18 mouse cellular contexts compared by ENCODE assay signal in the genomic region with DNA sequence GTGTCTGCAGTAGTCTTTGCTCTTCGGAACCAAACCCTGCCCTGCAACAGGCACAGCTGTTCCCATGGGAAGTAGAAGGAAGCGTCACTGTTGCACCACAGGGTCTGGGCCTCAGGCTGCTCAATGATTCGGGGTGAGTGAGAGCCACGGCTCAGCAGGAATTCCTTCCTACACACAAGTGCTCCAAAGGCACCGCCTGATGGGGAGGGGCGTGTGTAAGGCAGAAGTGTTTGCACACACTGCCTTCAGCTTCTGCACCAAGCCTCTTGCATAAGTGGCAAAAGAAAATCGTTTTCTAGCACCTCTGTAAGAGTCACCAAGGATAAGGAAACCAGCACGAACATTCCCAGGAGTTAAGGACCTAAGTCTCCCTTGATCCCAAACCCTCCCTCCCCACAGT.
DNase-seq lines count a peak whose midpoint lies in the region; ATAC-seq lines count a peak whose summit lies in the region.
"Had no signal": no experiment of that assay in that cellular context is flagged by ENCODE, and none has a peak within 500 bp of the region (broad histone marks: within the 10 kb centered on the region; RNA-seq: fewer than 3 reads in every experiment).

No protein-coding gene starts in this region.

- no peak overlapping the region for H3K4me3 ChIP-seq in intestine, embryonic 15.5 days (replicated peaks)
- H3K4me3 ChIP-seq in stomach, embryonic 16.5 days (replicated peaks; ENCODE audit: low read length), result no peak overlapping the region
- H3K4me3 ChIP-seq: embryonic facial prominence, embryonic 12.5 days; hindbrain, embryonic 15.5 days; left cerebral cortex, adult 2 months; limb, embryonic 13.5 days; midbrain, embryonic 12.5 days had no signal

- peak; percentile 5 for DNase-seq in left cerebral cortex, adult 11 months (ENCODE audit: low spot score)
- no peak for DNase-seq in left cerebral cortex, postnatal 4 days
- DNase-seq in lung, postnatal 10 days, result peak; percentile 66
- no peak for DNase-seq in left cerebral cortex, postnatal 36 days (ENCODE audit: low spot score in 2 of 2)
- no peak for DNase-seq in heart, postnatal 10 days
- DNase-seq: adrenal gland, postnatal 36 days; cerebellum, postnatal 25 days; kidney, adult 9 months; liver, postnatal 0 days had no signal

- H3K4me2 ChIP-seq in intestine, embryonic 15.5 days (replicated peaks), result no peak overlapping the region
- H3K4me2 ChIP-seq in stomach, embryonic 16.5 days (ENCODE audit: low read depth, low read length), result no peak overlapping the region
- H3K4me2 ChIP-seq: embryonic facial prominence, embryonic 12.5 days; hindbrain, embryonic 15.5 days; limb, embryonic 13.5 days; midbrain, embryonic 12.5 days had no signal

- H3K9me3 ChIP-seq in intestine, embryonic 15.5 days, result no peaks in the 10 kb centered on the region
- no peaks in the 10 kb centered on the region for H3K9me3 ChIP-seq in stomach, embryonic 16.5 days (replicated peaks; ENCODE audit: control insufficient read depth, low read length)
- H3K9me3 ChIP-seq: embryonic facial prominence, embryonic 12.5 days; G1E; hindbrain, embryonic 15.5 days; limb, embryonic 13.5 days; midbrain, embryonic 12.5 days had no signal

- H3K4me1 ChIP-seq in intestine, embryonic 15.5 days (replicated peaks), result no peaks in the 10 kb centered on the region
- no peaks in the 10 kb centered on the region for H3K4me1 ChIP-seq in stomach, embryonic 16.5 days (ENCODE audit: control insufficient read depth, insufficient read depth, low read length)
- H3K4me1 ChIP-seq: embryonic facial prominence, embryonic 12.5 days; hindbrain, embryonic 15.5 days; limb, embryonic 13.5 days had no signal

- intact Hi-C loops in left cerebral cortex, postnatal 4 days (cut with DNase I), result no loop called here
- intact Hi-C loops in left cerebral cortex, postnatal 36 days (cut with DNase I), result no loop called here
- intact Hi-C loops in heart, postnatal 10 days (cut with DNase I), result loop anchor here (10.0 kb wide), 1 partner anchor 200 kb away; no protein-coding TSS in a partner anchor

- peak; percentile 63; the same call in 1 of the 2 replicates for ATAC-seq in intestine, embryonic 15.5 days
- peak; percentile 37; the same call in 1 of the 2 replicates for ATAC-seq in stomach, embryonic 16.5 days (ENCODE audit: insufficient read depth, low FRiP score)
- ATAC-seq in CD4-positive, CD25-positive, alpha-beta regulatory T cell, adult 4 months, result no peak
- ATAC-seq: liver, postnatal 0 days had no signal

- no peaks in the 10 kb centered on the region for H3K27me3 ChIP-seq in intestine, embryonic 15.5 days (replicated peaks)
- no peaks in the 10 kb centered on the region for H3K27me3 ChIP-seq in stomach, embryonic 16.5 days (ENCODE audit: control insufficient read depth, insufficient read depth, low read length)
- H3K27me3 ChIP-seq: embryonic facial prominence, embryonic 12.5 days; hindbrain, embryonic 15.5 days; limb, embryonic 13.5 days; midbrain, embryonic 12.5 days had no signal

- WGBS in intestine, embryonic 15.5 days, result 49% methylated on average over 8 of the region's 8 CpGs
- WGBS in stomach, embryonic 16.5 days, result 42% methylated on average over 8 of the region's 8 CpGs

- no peak overlapping the region for H3K9ac ChIP-seq in intestine, embryonic 15.5 days
- no peak overlapping the region for H3K9ac ChIP-seq in stomach, embryonic 16.5 days (ENCODE audit: low read length)
- H3K9ac ChIP-seq: embryonic facial prominence, embryonic 12.5 days; hindbrain, embryonic 15.5 days; limb, embryonic 13.5 days; liver, postnatal 0 days; midbrain, embryonic 12.5 days had no signal

- H3K27ac ChIP-seq in intestine, embryonic 15.5 days, result no peak overlapping the region
- no peak overlapping the region for H3K27ac ChIP-seq in stomach, embryonic 16.5 days (ENCODE audit: low read length)
- H3K27ac ChIP-seq: embryonic facial prominence, embryonic 12.5 days; hindbrain, embryonic 15.5 days; left cerebral cortex, adult 2 months; limb, embryonic 13.5 days; midbrain, embryonic 12.5 days had no signal

- H3K36me3 ChIP-seq in intestine, embryonic 15.5 days, result 0 out of 2 replicates have a peak, but pooled peaks cover 7% of the 10 kb centered on the region
- H3K36me3 ChIP-seq in stomach, embryonic 16.5 days (ENCODE audit: control insufficient read depth, insufficient read depth, low read length), result peaks cover 6% of the 10 kb centered on the region

Comparison
In these comparisons a context has a peak if more than half of its experiments do, and no peak if none do; other contexts are left out.
1. DNase-seq: peak in left cerebral cortex, adult 11 months (single experiment) and lung, postnatal 10 days (single experiment); none in left cerebral cortex, postnatal 4 days (single experiment), left cerebral cortex, postnatal 36 days (0 of 2) and heart, postnatal 10 days (0 of 2).